ENCODE assay signal across 8 mouse cellular contexts in the genomic region with DNA sequence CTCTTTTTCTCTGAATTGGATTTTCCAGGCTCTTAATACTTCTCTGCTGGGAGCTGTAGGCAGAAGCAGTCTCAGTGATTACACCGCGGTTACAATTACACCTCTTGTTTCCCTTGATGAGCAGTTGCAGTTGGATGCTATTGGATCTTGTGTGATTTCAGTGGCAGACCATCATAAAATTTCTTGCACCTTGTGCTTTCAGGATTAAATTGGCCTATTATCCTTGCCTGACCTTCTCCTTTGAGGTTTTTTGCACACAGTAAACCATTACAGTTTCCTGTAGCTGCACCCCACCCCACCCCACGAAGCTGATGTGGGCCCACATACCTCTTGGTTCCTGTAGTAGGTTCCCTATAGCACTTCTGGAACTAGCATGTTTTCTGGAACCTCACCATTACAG. TPM values are rescaled to one million over a fixed set of nuclear protein-coding genes. Genes with fewer than 3 reads are reported as not detected.
DNase-seq lines count a peak whose midpoint lies in the region; ATAC-seq and TF ChIP-seq lines count a peak whose summit lies in the region.

No protein-coding gene starts in this region.

- WGBS in embryonic facial prominence, embryonic 11.5 days: 13% methylated on average over 3 of the region's 3 CpGs
- WGBS in hindbrain, embryonic 12.5 days: 13% methylated on average over 3 of the region's 3 CpGs
- WGBS in liver, embryonic 16.5 days (ENCODE audit: insufficient replicate concordance): 22% methylated on average over 3 of the region's 3 CpGs
- WGBS in small intestine, adult 2 months: 8% methylated on average over 3 of the region's 3 CpGs

- no peak for TF ChIP-seq CTCF in left cerebral cortex, adult 2 months (IDR thresholded peaks at IDR 0.05)
- TF ChIP-seq CTCF in small intestine, adult 2 months (IDR thresholded peaks at IDR 0.05; ENCODE audit: extremely low read depth, insufficient read length, insufficient replicate concordance, low read depth, low read length): no peak

- DNase-seq in left cerebral cortex, adult 2 months (ENCODE audit: extremely low spot score in 1 of 2, low spot score in 2 of 2): no peak
- no peak for DNase-seq in left cerebral cortex, adult 8-10 months (ENCODE audit: low spot score in 2 of 2)
- peak; percentile 35 for DNase-seq in embryonic facial prominence, embryonic 11.5 days (ENCODE audit: low spot score)
- no peak for DNase-seq in right cerebral cortex, postnatal 25 days
- no peak for DNase-seq in layer of hippocampus, postnatal 25 days (ENCODE audit: extremely low spot score in 1 of 2, low spot score in 1 of 2)

- H3K9me3 ChIP-seq in embryonic facial prominence, embryonic 11.5 days (replicated peaks; ENCODE audit: control insufficient read depth, low read length): no peaks in the 10 kb centered on the region
- H3K9me3 ChIP-seq in hindbrain, embryonic 12.5 days (replicated peaks): no peaks in the 10 kb centered on the region
- H3K9me3 ChIP-seq in liver, embryonic 16.5 days (replicated peaks; ENCODE audit: control insufficient read depth, low read length): no peaks in the 10 kb centered on the region

- H3K27ac ChIP-seq in left cerebral cortex, adult 2 months: no peak overlapping the region
- no peak overlapping the region for H3K27ac ChIP-seq in embryonic facial prominence, embryonic 11.5 days (replicated peaks; ENCODE audit: low read depth, low read length)
- H3K27ac ChIP-seq in hindbrain, embryonic 12.5 days: 0 out of 2 replicates have a peak overlapping the region, but pooled peaks have one; percentile 62
- H3K27ac ChIP-seq in liver, embryonic 16.5 days (ENCODE audit: low read length): no peak overlapping the region
- H3K27ac ChIP-seq in small intestine, adult 2 months (ENCODE audit: insufficient read depth, low read depth, low read length): peak overlapping the region; percentile 65

- TF ChIP-seq POLR2A in small intestine, adult 2 months (IDR thresholded peaks at IDR 0.05; ENCODE audit: low read depth, low read length): no peak

- intact Hi-C loops in left cerebral cortex, adult 2 months (cut with DNase I): loop anchor here (5.0 kb wide), 1 partner anchor 41 kb away; no protein-coding TSS in a partner anchor

- no peaks in the 10 kb centered on the region for H3K4me1 ChIP-seq in embryonic facial prominence, embryonic 11.5 days (ENCODE audit: control insufficient read depth, insufficient read depth, low read length)
- H3K4me1 ChIP-seq in hindbrain, embryonic 12.5 days: peaks cover 6% of the 10 kb centered on the region; the same call in 1 of the 2 replicates
- no peaks in the 10 kb centered on the region for H3K4me1 ChIP-seq in liver, embryonic 16.5 days (ENCODE audit: control insufficient read depth, low read depth, low read length)
- H3K4me1 ChIP-seq in small intestine, adult 2 months (ENCODE audit: control insufficient read depth, insufficient read depth, insufficient read length, low read length): peaks cover 2% of the 10 kb centered on the region; the same call in 1 of the 2 replicates

- H3K4me3 ChIP-seq in left cerebral cortex, adult 2 months: peak overlapping the region; percentile 61
- peak overlapping the region; percentile 66 for H3K4me3 ChIP-seq in embryonic facial prominence, embryonic 11.5 days (ENCODE audit: low read depth, low read length)
- H3K4me3 ChIP-seq in hindbrain, embryonic 12.5 days: peak overlapping the region; percentile 50
- no peak overlapping the region for H3K4me3 ChIP-seq in liver, embryonic 16.5 days (ENCODE audit: low read depth, low read length)
- no peak overlapping the region for H3K4me3 ChIP-seq in small intestine, adult 2 months (ENCODE audit: low read depth, low read length)

- peak overlapping the region; percentile 83 for H3K9ac ChIP-seq in embryonic facial prominence, embryonic 11.5 days (replicated peaks; ENCODE audit: low read length)
- H3K9ac ChIP-seq in hindbrain, embryonic 12.5 days: peak overlapping the region; percentile 67
- no peak overlapping the region for H3K9ac ChIP-seq in liver, embryonic 16.5 days (ENCODE audit: low read depth, low read length)

- H3K27me3 ChIP-seq in embryonic facial prominence, embryonic 11.5 days (ENCODE audit: control insufficient read depth, insufficient read depth, low read length): no peaks in the 10 kb centered on the region
- H3K27me3 ChIP-seq in hindbrain, embryonic 12.5 days: no peaks in the 10 kb centered on the region
- no peaks in the 10 kb centered on the region; the same call in 1 of the 2 replicates for H3K27me3 ChIP-seq in liver, embryonic 16.5 days (ENCODE audit: control insufficient read depth, insufficient read depth, low read depth, low read length)
- H3K27me3 ChIP-seq in small intestine, adult 2 months (ENCODE audit: control insufficient read depth, insufficient read depth, low read length): no peaks in the 10 kb centered on the region

- ATAC-seq in embryonic facial prominence, embryonic 11.5 days (replicated peaks; ENCODE audit: insufficient number of reproducible peaks, low FRiP score, low TSS enrichment, low read depth): no peak
- ATAC-seq in hindbrain, embryonic 12.5 days (ENCODE audit: low FRiP score): no peak
- no peak for ATAC-seq in liver, embryonic 16.5 days (ENCODE audit: low read depth)

- H3K4me2 ChIP-seq in embryonic facial prominence, embryonic 11.5 days (ENCODE audit: low read depth, low read length): peak overlapping the region; percentile 67
- peak overlapping the region; percentile 87 for H3K4me2 ChIP-seq in hindbrain, embryonic 12.5 days (replicated peaks)
- H3K4me2 ChIP-seq in liver, embryonic 16.5 days (ENCODE audit: low read depth, low read length): peak overlapping the region; percentile 2; the same call in 1 of the 2 replicates

- H3K36me3 ChIP-seq in embryonic facial prominence, embryonic 11.5 days (replicated peaks; ENCODE audit: control insufficient read depth, insufficient read depth, low read depth, low read length): no peaks in the 10 kb centered on the region
- no peaks in the 10 kb centered on the region for H3K36me3 ChIP-seq in hindbrain, embryonic 12.5 days
- H3K36me3 ChIP-seq in liver, embryonic 16.5 days (ENCODE audit: control insufficient read depth, insufficient read depth): no peaks in the 10 kb centered on the region
- H3K36me3 ChIP-seq in small intestine, adult 2 months (ENCODE audit: control insufficient read depth, insufficient read depth, low read length): no peaks in the 10 kb centered on the region

RNA-seq across cellular contexts. Expression of a gene that starts 2.0 kb away (rescaled TPM):
- 10 to 100 TPM; 34.8 to 43.1 TPM for total RNA-seq in left cerebral cortex, adult 2 months (2021)
- 10 to 100 TPM; 37.5 to 45.7 (median 42.6) TPM for total RNA-seq in left cerebral cortex, adult 8-10 months (2022)
- 154 and 156 TPM in 2 replicates for polyA plus RNA-seq in embryonic facial prominence, embryonic 11.5 days (2014; fragmentation: Nextera tagmentation; extraction: Ambion mirVana)
- 156 and 162 TPM in 2 replicates for polyA plus RNA-seq in hindbrain, embryonic 12.5 days (2016; fragmentation: Nextera tagmentation; extraction: Ambion mirVana)
- 7.5 and 8.0 TPM in 2 replicates for polyA plus RNA-seq in liver, embryonic 16.5 days (2015; fragmentation: Nextera tagmentation; extraction: Ambion mirVana)
- polyA plus RNA-seq in small intestine, adult 2 months (2012; rRNA removed): 2.1 and 3.1 TPM in 2 replicates
- 10 to 100 TPM; 19.8 to 24.5 TPM for total RNA-seq in layer of hippocampus, postnatal 25 days (2021)

Comparison
In these comparisons a context has a peak if more than half of its experiments do, and no peak if none do; other contexts are left out.
1. H3K27ac ChIP-seq: peak in hindbrain, embryonic 12.5 days (single experiment) and small intestine, adult 2 months (single experiment); none in left cerebral cortex, adult 2 months (single experiment), embryonic facial prominence, embryonic 11.5 days (single experiment) and liver, embryonic 16.5 days (single experiment).
2. H3K4me3 ChIP-seq: peak in left cerebral cortex, adult 2 months (single experiment), embryonic facial prominence, embryonic 11.5 days (single experiment) and hindbrain, embryonic 12.5 days (single experiment); none in liver, embryonic 16.5 days (single experiment) and small intestine, adult 2 months (single experiment).
3. H3K4me2 ChIP-seq: peak in every context shown above with its lines; median percentile 87 in hindbrain, embryonic 12.5 days; 67 in embryonic facial prominence, embryonic 11.5 days; 2 in liver, embryonic 16.5 days.
4. RNA of a gene that starts 2.0 kb away (polyA plus RNA-seq): 156 to 162 TPM in hindbrain, embryonic 12.5 days and 154 to 156 TPM in embryonic facial prominence, embryonic 11.5 days; 7.5 to 8.0 TPM in liver, embryonic 16.5 days and 2.1 to 3.1 TPM in small intestine, adult 2 months; every median in the first group is over 10 times any median in the second.